Mouse (Mus musculus): ENCODE results near the gene Unc93b1.

- TF ChIP-seq CTCF (IDR thresholded peaks at IDR 0.05; ENCODE audit: low read depth, low read length) (no peak), POLR2A (IDR thresholded peaks at IDR 0.05; ENCODE audit: extremely low read depth, insufficient read depth, low read length) (no peak)
Measured at GRCm38 (mm10) chr19:3990804-3991203, 55.8 kb downstream of the Unc93b1 start.

Data from liver, adult 2 months (tissue).